Mouse (Mus musculus): Measurements from ENCODE around the gene Gm20696. TPM values are rescaled to one million over a fixed set of nuclear protein-coding genes. Genes with fewer than 3 reads are reported as not detected.

Gm20696 gene
- polyA plus RNA-seq, 1 experiment: 3.0 TPM

- Histone ChIP-seq H3K4me1 (ENCODE audit: control insufficient read depth, insufficient read depth, low read length) (peaks cover 5% of the 10 kb centered on the region), H3K4me3 (ENCODE audit: insufficient read depth, low read length) (no peak overlapping the region), H3K27ac (ENCODE audit: insufficient read depth, low read length) (no peak overlapping the region)
- TF ChIP-seq POLR2A (IDR thresholded peaks at IDR 0.05; ENCODE audit: extremely low read depth, insufficient read depth, low read length) (no peak), CTCF (IDR thresholded peaks at IDR 0.05; ENCODE audit: extremely low read depth, insufficient read depth, low read length) (no peak)
Measured at GRCm38 (mm10) chr6:99572071-99572470, 94.5 kb downstream of the Gm20696 start.

DNA sequence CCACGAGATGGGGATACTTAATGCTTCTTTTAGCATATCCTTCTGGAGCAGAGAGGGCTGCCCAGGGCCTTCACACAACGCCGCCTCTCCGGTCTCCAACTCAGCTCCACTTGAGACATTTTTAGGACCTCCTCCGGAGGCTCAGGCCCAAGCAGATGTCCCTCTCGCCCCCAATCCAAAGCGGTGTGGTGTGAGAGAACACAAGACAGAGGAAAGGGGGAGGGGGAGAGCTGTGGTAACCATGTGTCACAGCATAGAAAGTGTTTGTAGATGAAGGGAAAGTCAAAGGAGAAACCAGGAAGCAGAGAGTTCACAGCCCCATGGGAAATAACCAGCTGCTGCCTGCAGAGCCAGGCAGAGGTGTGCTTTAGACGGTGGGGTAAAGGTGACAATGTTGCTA lies 99.7 kb downstream of the Gm20696 start:
- no peak overlapping the region for H3K4me3 ChIP-seq (ENCODE audit: insufficient read depth, low read length)
- TF ChIP-seq POLR2A (IDR thresholded peaks at IDR 0.05; ENCODE audit: extremely low read depth, insufficient read depth, low read length) (no peak), CTCF (IDR thresholded peaks at IDR 0.05; ENCODE audit: extremely low read depth, insufficient read depth, low read length) (no peak)
- H3K27ac ChIP-seq (ENCODE audit: insufficient read depth, low read length): no peak overlapping the region
- H3K4me1 ChIP-seq (ENCODE audit: control insufficient read depth, insufficient read depth, low read length): no peaks in the 10 kb centered on the region; the same call in none of the 2 replicates

GRCm38 (mm10) chr6:99564766-99565165 lies 101.8 kb downstream of the Gm20696 start:
- Histone ChIP-seq H3K27ac (ENCODE audit: insufficient read depth, low read length) (no peak overlapping the region), H3K4me3 (ENCODE audit: insufficient read depth, low read length) (no peak overlapping the region), H3K4me1 (ENCODE audit: control insufficient read depth, insufficient read depth, low read length) (no peaks in the 10 kb centered on the region; the same call in none of the 2 replicates)
- TF ChIP-seq CTCF (IDR thresholded peaks at IDR 0.05; ENCODE audit: extremely low read depth, insufficient read depth, low read length): no peak
- no peak for TF ChIP-seq POLR2A (IDR thresholded peaks at IDR 0.05; ENCODE audit: extremely low read depth, insufficient read depth, low read length)

GRCm38 (mm10) chr6:99556950-99557349 lies 109.6 kb downstream of the Gm20696 start:
- Histone ChIP-seq H3K4me3 (ENCODE audit: insufficient read depth, low read length) (no peak overlapping the region), H3K4me1 (ENCODE audit: control insufficient read depth, insufficient read depth, low read length) (no peaks in the 10 kb centered on the region), H3K27ac (ENCODE audit: insufficient read depth, low read length) (no peak overlapping the region)
- TF ChIP-seq POLR2A (IDR thresholded peaks at IDR 0.05; ENCODE audit: extremely low read depth, insufficient read depth, low read length) (no peak), CTCF (IDR thresholded peaks at IDR 0.05; ENCODE audit: extremely low read depth, insufficient read depth, low read length) (no peak)

- Histone ChIP-seq H3K4me3 (ENCODE audit: insufficient read depth, low read length) (no peak overlapping the region), H3K4me1 (ENCODE audit: control insufficient read depth, insufficient read depth, low read length) (no peaks in the 10 kb centered on the region), H3K27ac (ENCODE audit: insufficient read depth, low read length) (no peak overlapping the region)
- TF ChIP-seq POLR2A (IDR thresholded peaks at IDR 0.05; ENCODE audit: extremely low read depth, insufficient read depth, low read length): no peak
- no peak for TF ChIP-seq CTCF (IDR thresholded peaks at IDR 0.05; ENCODE audit: extremely low read depth, insufficient read depth, low read length)
Measured at GRCm38 (mm10) chr6:99552816-99553215, 113.8 kb downstream of the Gm20696 start.

DNA sequence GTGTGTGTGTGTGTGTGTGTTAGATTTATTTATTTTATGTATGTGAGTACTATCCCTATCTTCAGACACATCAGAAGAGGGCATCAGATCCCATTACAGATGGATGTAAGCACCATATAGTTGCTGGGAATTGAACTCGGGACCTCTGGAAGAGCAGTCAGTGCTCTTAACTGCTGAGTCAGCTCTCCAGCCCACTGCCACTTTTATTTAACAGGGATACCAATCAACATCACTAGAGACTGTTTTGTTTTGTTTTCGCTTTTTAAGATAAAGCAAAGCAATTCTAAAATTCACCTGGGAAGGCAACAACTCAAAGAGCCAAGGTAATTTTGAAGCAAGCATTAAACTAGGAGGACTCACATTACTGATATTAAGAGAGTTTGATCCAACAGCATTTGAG lies 120.2 kb downstream of the Gm20696 start:
- Histone ChIP-seq H3K4me3 (ENCODE audit: insufficient read depth, low read length) (no peak overlapping the region), H3K4me1 (ENCODE audit: control insufficient read depth, insufficient read depth, low read length) (no peaks in the 10 kb centered on the region), H3K27ac (ENCODE audit: insufficient read depth, low read length) (no peak overlapping the region)
- TF ChIP-seq CTCF (IDR thresholded peaks at IDR 0.05; ENCODE audit: extremely low read depth, insufficient read depth, low read length) (no peak), POLR2A (IDR thresholded peaks at IDR 0.05; ENCODE audit: extremely low read depth, insufficient read depth, low read length) (no peak)

DNA sequence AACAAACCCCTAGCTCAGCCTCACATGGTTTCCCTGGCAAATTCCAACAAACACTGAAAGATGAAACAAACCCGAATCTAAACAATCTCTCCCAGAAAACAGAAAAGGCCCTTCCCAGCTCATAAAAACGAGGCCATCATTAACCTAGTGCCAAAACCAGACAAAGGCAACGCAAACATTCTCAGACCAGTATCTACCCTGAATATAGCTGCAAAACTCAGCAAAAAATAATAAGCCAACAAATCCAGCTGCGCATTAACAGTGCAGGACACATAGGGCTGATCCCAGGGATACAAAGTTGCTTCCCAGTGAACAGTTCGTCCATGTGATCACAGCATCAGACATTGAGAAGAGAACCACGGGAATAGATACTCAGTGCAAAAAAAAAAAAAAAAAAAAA lies 121.2 kb downstream of the Gm20696 start:
- Histone ChIP-seq H3K4me3 (ENCODE audit: insufficient read depth, low read length) (no peak overlapping the region), H3K4me1 (ENCODE audit: control insufficient read depth, insufficient read depth, low read length) (no peaks in the 10 kb centered on the region), H3K27ac (ENCODE audit: insufficient read depth, low read length) (no peak overlapping the region)
- TF ChIP-seq POLR2A (IDR thresholded peaks at IDR 0.05; ENCODE audit: extremely low read depth, insufficient read depth, low read length) (no peak), CTCF (IDR thresholded peaks at IDR 0.05; ENCODE audit: extremely low read depth, insufficient read depth, low read length) (no peak)

DNA sequence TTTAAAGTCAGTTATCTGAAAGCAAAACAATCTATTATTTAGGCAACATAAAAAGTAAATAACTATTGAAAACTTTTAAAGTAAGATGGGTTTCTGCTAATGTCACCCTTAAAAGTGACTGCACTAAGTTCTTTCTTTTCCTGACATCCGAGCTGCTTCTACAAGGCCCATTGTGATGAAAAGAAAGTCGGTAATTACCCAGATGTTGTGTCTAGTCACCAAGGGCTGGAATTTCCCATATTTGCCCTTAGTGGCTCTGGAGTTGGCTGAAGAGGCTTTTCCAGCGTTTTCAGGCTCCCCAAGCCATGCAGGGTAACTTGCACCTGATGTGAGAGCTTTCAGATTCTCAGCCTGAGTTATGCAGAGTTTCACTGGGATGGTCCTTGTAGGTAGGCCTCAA lies 125.5 kb downstream of the Gm20696 start:
- TF ChIP-seq CTCF (IDR thresholded peaks at IDR 0.05; ENCODE audit: extremely low read depth, insufficient read depth, low read length) (no peak), POLR2A (IDR thresholded peaks at IDR 0.05; ENCODE audit: extremely low read depth, insufficient read depth, low read length) (no peak)
- H3K4me1 ChIP-seq (ENCODE audit: control insufficient read depth, insufficient read depth, low read length): no peaks in the 10 kb centered on the region
- H3K27ac ChIP-seq (ENCODE audit: insufficient read depth, low read length): no peak overlapping the region
- H3K4me3 ChIP-seq (ENCODE audit: insufficient read depth, low read length): no peak overlapping the region

DNA sequence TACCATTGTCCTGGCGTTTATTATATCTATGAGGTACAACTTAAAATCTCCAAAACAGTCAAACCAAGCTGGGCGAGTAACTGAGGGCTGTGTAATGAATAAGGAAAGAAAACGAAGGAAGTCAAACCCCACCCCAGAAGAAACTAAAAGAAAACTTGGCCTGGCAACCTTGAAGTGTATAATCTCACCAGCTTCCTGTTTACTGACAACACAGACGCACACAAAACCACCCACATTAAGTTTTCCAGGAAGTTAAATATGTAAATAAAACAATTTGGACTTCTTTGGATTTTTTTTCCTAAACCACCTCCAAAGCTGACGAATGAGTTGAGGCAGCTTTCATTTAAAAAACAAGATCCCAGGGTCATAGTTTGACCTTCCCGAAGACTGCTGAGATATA lies 125.9 kb downstream of the Gm20696 start:
- no peaks in the 10 kb centered on the region for H3K4me1 ChIP-seq (ENCODE audit: control insufficient read depth, insufficient read depth, low read length)
- H3K27ac ChIP-seq (ENCODE audit: insufficient read depth, low read length): no peak overlapping the region
- no peak overlapping the region for H3K4me3 ChIP-seq (ENCODE audit: insufficient read depth, low read length)
- no peak for TF ChIP-seq POLR2A (IDR thresholded peaks at IDR 0.05; ENCODE audit: extremely low read depth, insufficient read depth, low read length)
- TF ChIP-seq CTCF (IDR thresholded peaks at IDR 0.05; ENCODE audit: extremely low read depth, insufficient read depth, low read length): no peak

DNA sequence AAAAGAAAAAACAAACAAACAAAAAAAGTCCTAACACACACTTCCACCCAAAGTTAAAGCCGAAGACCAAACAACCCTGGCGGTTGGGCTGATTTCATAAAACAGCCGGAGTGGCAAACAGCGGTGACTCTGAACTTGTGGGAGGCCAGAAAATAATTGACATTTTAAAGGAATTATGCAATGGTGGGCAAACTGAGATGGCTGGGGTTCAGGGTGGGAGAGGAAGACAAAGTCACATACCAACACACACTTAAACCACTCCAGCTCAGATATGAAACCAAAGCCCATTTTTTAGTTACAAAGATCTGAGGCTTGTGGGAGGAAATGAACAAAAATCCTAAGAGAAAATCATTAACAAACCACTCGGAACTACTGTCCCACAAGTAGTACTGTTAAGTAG lies 126.5 kb downstream of the Gm20696 start:
- TF ChIP-seq POLR2A (IDR thresholded peaks at IDR 0.05; ENCODE audit: extremely low read depth, insufficient read depth, low read length) (no peak), CTCF (IDR thresholded peaks at IDR 0.05; ENCODE audit: extremely low read depth, insufficient read depth, low read length) (no peak)
- no peaks in the 10 kb centered on the region for H3K4me1 ChIP-seq (ENCODE audit: control insufficient read depth, insufficient read depth, low read length)
- H3K27ac ChIP-seq (ENCODE audit: insufficient read depth, low read length): no peak overlapping the region
- H3K4me3 ChIP-seq (ENCODE audit: insufficient read depth, low read length): no peak overlapping the region
